Mouse (Mus musculus): ENCODE measurements at regions not wholly inside any gene's neighbourhood (a gene's known extent, or its start where the extent isn't known, plus 50 kb on each side); places are given as distances from the start of the nearest gene placed in this dataset.

- TF ChIP-seq CTCF (IDR thresholded peaks at IDR 0.05; ENCODE audit: insufficient read depth, low read depth, low read length) (peak; percentile 65; the same call in 1 of the 2 replicates), POLR2A (IDR thresholded peaks at IDR 0.05; ENCODE audit: insufficient read depth, low read depth, low read length) (no peak)
Observed at GRCm38 (mm10) chr9:100395711-100396110, 90.9 kb downstream of the Il20rb start.
